Mouse (Mus musculus) ES-E14 (cell line): ENCODE measurements around the gene Ess2.

Experiments
- CHD2 ChIP-seq: IDR thresholded peaks from 2 replicates; pipeline ENCODE4 v1.6.1; 2014; ENCODE audit warnings: mild to moderate bottlenecking, low read depth, low read length, inconsistent platforms
- HCFC1 ChIP-seq: IDR thresholded peaks from 2 replicates; pipeline ENCODE4 v1.6.1; 2012; ENCODE audit warnings: low read length, inconsistent platforms, borderline replicate concordance; ENCODE audit not compliant: insufficient read depth
- MAFK ChIP-seq: IDR thresholded peaks from 2 replicates; pipeline ENCODE4 v1.6.1; 2014; ENCODE audit warnings: mild to moderate bottlenecking, low read depth, low read length, inconsistent platforms; ENCODE audit not compliant: insufficient read depth
- ZC3H11A ChIP-seq: IDR thresholded peaks from 2 replicates; pipeline ENCODE4 v1.6.1; 2012; ENCODE audit warnings: low read depth, mild to moderate bottlenecking, inconsistent platforms, low read length, borderline replicate concordance
- ZNF384 ChIP-seq: IDR thresholded peaks from 2 replicates; pipeline ENCODE4 v1.6.1; 2012; ENCODE audit warnings: low read depth, low read length, inconsistent platforms

DNA sequence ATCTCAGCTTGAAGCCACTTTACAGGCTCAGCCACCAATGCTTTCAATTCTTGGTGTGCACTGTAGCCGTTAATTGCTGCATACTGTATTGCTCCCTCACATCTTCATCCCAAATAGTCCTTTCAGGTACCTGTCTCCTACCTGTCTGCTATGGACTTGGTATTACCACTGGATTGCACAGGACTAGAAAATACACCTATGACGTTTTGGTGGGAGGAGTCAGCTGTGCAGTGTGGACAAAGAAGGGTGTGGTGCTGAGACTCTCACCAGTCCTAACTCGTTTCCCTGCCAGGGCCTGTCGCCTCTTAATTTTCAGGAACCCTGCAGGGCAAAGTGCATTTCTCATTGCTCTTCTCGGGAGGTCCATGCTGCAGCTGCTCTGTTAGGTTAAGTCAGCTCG lies 45.4 kb downstream of the Ess2 start:
- TF ChIP-seq HCFC1 (no peak), MAFK (no peak), ZC3H11A (no peak), ZNF384 (no peak), CHD2 (no peak)
